In the genomic region with DNA sequence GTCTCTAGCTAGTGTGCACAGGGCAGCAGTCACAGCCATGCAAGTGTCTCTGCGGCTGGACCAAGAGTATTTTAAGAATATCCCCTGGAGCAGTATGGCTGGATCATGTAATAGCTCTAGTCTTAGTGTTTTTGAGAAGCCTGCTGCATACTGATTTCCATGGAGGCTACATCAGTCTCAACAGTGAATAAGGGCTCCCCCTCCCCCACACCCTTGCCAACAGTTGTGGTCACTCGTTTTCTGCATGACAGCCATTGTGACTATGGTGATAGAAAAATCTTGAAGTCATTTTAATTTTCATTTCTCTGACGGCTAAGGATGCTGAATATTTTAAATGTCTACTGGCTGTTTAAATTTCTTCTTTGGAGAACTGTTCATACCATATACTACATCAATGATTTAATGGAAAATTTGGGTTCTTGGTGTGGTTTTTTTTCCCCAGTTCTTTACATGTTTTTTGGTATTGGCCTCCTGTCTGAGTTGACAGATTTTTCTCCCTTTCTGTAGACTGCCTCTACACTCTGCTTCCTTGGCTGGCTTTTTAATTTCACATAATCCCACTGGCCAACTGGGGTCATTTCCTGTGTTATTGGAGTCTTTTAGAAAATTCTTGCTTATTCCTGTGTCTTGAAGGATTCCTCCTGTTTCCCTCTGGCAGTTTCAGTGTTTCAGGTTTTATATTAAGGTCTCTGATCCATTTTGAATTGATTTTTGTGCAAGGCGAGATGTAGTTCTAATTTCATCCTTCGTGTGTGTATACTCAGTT, we compare ENCODE assay signal across 15 mouse cellular contexts. TPM values are rescaled to one million over a fixed set of nuclear protein-coding genes. Genes with fewer than 3 reads are reported as not detected.
DNase-seq lines count a peak whose midpoint lies in the region; ATAC-seq and TF ChIP-seq lines count a peak whose summit lies in the region.
"Had no signal": no experiment of that assay in that cellular context is flagged by ENCODE, and none has a peak within 500 bp of the region (broad histone marks: within the 10 kb centered on the region; RNA-seq: fewer than 3 reads in every experiment).

No protein-coding gene starts in this region.

- no peak for TF ChIP-seq EP300 in stomach, postnatal 0 days (optimal IDR thresholded peaks at IDR 0.05)

- no peak for TF ChIP-seq CTCF in intestine, postnatal 0 days (IDR thresholded peaks at IDR 0.05; ENCODE audit: low read depth)
- TF ChIP-seq CTCF in stomach, postnatal 0 days (IDR thresholded peaks at IDR 0.05; ENCODE audit: low read depth) = no peak

- intact Hi-C loops in heart, postnatal 14 days (cut with DNase I) = no loop called here

- peak; percentile 25 to 38 for DNase-seq in heart, adult 18-20 months
- no peak for DNase-seq in heart, postnatal 14 days
- no peak for DNase-seq in stomach, postnatal 0 days (ENCODE audit: low spot score)
- no peak for DNase-seq in spleen, postnatal 10 days (ENCODE audit: low spot score in 2 of 2)
- DNase-seq: adrenal gland, adult 8-10 months; layer of hippocampus, adult 9-11 months; thymus, postnatal 25 days had no signal

- no peaks in the 10 kb centered on the region for H3K36me3 ChIP-seq in intestine, embryonic 15.5 days
- H3K36me3 ChIP-seq in intestine, postnatal 0 days (ENCODE audit: control insufficient read depth, insufficient read depth) = no peaks in the 10 kb centered on the region
- H3K36me3 ChIP-seq in stomach, embryonic 14.5 days (ENCODE audit: control insufficient read depth, insufficient read depth, low read length) = no peaks in the 10 kb centered on the region
- no peaks in the 10 kb centered on the region for H3K36me3 ChIP-seq in stomach, postnatal 0 days (ENCODE audit: control insufficient read depth, insufficient read depth, low read length)
- H3K36me3 ChIP-seq in stomach, embryonic 16.5 days (ENCODE audit: control insufficient read depth, insufficient read depth, low read length) = no peaks in the 10 kb centered on the region
- H3K36me3 ChIP-seq: embryonic facial prominence, embryonic 12.5 days had no signal

- WGBS in intestine, embryonic 15.5 days = 69% methylated on average over 5 of the region's 5 CpGs
- whole genome bisulfite sequencing in intestine, postnatal 0 days = 73% methylated on average over 5 of the region's 5 CpGs
- WGBS in stomach, embryonic 14.5 days = 55% methylated on average over 5 of the region's 5 CpGs
- WGBS in stomach, postnatal 0 days = 54% methylated on average over 5 of the region's 5 CpGs
- 48% methylated on average over 5 of the region's 5 CpGs for WGBS in stomach, embryonic 16.5 days

- H3K27me3 ChIP-seq in intestine, embryonic 15.5 days (replicated peaks) = no peaks in the 10 kb centered on the region
- no peaks in the 10 kb centered on the region for H3K27me3 ChIP-seq in intestine, postnatal 0 days (replicated peaks; ENCODE audit: control insufficient read depth, insufficient read depth, low read length)
- no peaks in the 10 kb centered on the region for H3K27me3 ChIP-seq in stomach, embryonic 14.5 days (ENCODE audit: control insufficient read depth, insufficient read depth, low read length)
- no peaks in the 10 kb centered on the region for H3K27me3 ChIP-seq in stomach, postnatal 0 days (ENCODE audit: control insufficient read depth, insufficient read depth, low read length)
- no peaks in the 10 kb centered on the region for H3K27me3 ChIP-seq in stomach, embryonic 16.5 days (ENCODE audit: control insufficient read depth, insufficient read depth, low read length)
- H3K27me3 ChIP-seq: embryonic facial prominence, embryonic 12.5 days; forebrain, embryonic 13.5 days had no signal

- H3K27ac ChIP-seq in intestine, embryonic 15.5 days = peak overlapping the region; percentile 17; the same call in 1 of the 2 replicates
- H3K27ac ChIP-seq in intestine, postnatal 0 days (ENCODE audit: low read depth, low read length) = no peak overlapping the region
- H3K27ac ChIP-seq in stomach, embryonic 14.5 days (ENCODE audit: low read length) = peak overlapping the region; percentile 53; the same call in 1 of the 2 replicates
- no peak overlapping the region for H3K27ac ChIP-seq in stomach, postnatal 0 days (replicated peaks)
- peak overlapping the region; percentile 47 for H3K27ac ChIP-seq in stomach, embryonic 16.5 days (ENCODE audit: low read length)
- H3K27ac ChIP-seq: embryonic facial prominence, embryonic 12.5 days; forebrain, embryonic 13.5 days; macrophage had no signal

- peaks cover 4% of the 10 kb centered on the region; the same call in 1 of the 2 replicates for H3K4me1 ChIP-seq in intestine, embryonic 15.5 days (replicated peaks)
- 0 out of 2 replicates have a peak, but pooled peaks cover 3% of the 10 kb centered on the region for H3K4me1 ChIP-seq in intestine, postnatal 0 days (replicated peaks; ENCODE audit: control insufficient read depth, insufficient read depth, low read length)
- peaks cover 5% of the 10 kb centered on the region; the same call in 1 of the 2 replicates for H3K4me1 ChIP-seq in stomach, embryonic 14.5 days (ENCODE audit: control insufficient read depth, insufficient read depth, low read length)
- no peaks in the 10 kb centered on the region for H3K4me1 ChIP-seq in stomach, postnatal 0 days (replicated peaks; ENCODE audit: control insufficient read depth, insufficient read depth)
- peaks cover 12% of the 10 kb centered on the region; the same call in 1 of the 2 replicates for H3K4me1 ChIP-seq in stomach, embryonic 16.5 days (ENCODE audit: control insufficient read depth, insufficient read depth, low read length)

- H3K9ac ChIP-seq in intestine, embryonic 15.5 days = no peak overlapping the region
- no peak overlapping the region for H3K9ac ChIP-seq in intestine, postnatal 0 days (ENCODE audit: low read depth, low read length)
- H3K9ac ChIP-seq in stomach, embryonic 14.5 days (replicated peaks; ENCODE audit: low read depth, low read length) = no peak overlapping the region
- no peak overlapping the region for H3K9ac ChIP-seq in stomach, postnatal 0 days (ENCODE audit: low read length)
- no peak overlapping the region for H3K9ac ChIP-seq in stomach, embryonic 16.5 days (ENCODE audit: low read length)
- H3K9ac ChIP-seq: embryonic facial prominence, embryonic 12.5 days; forebrain, embryonic 13.5 days had no signal

- no peak overlapping the region for H3K4me3 ChIP-seq in intestine, embryonic 15.5 days (replicated peaks)
- no peak overlapping the region for H3K4me3 ChIP-seq in intestine, postnatal 0 days (ENCODE audit: low read depth, low read length)
- H3K4me3 ChIP-seq in stomach, embryonic 14.5 days (ENCODE audit: low read depth, low read length) = no peak overlapping the region
- H3K4me3 ChIP-seq in stomach, postnatal 0 days (ENCODE audit: low read depth, low read length) = no peak overlapping the region
- no peak overlapping the region for H3K4me3 ChIP-seq in stomach, embryonic 16.5 days (replicated peaks; ENCODE audit: low read length)
- H3K4me3 ChIP-seq: embryonic facial prominence, embryonic 12.5 days; forebrain, embryonic 13.5 days had no signal

- H3K9me3 ChIP-seq in intestine, embryonic 15.5 days = no peaks in the 10 kb centered on the region
- H3K9me3 ChIP-seq in intestine, postnatal 0 days (ENCODE audit: control insufficient read depth) = no peaks in the 10 kb centered on the region
- no peaks in the 10 kb centered on the region for H3K9me3 ChIP-seq in stomach, embryonic 14.5 days (ENCODE audit: control insufficient read depth, low read depth, low read length)
- no peaks in the 10 kb centered on the region for H3K9me3 ChIP-seq in stomach, postnatal 0 days (ENCODE audit: control insufficient read depth, low read length)
- no peaks in the 10 kb centered on the region for H3K9me3 ChIP-seq in stomach, embryonic 16.5 days (replicated peaks; ENCODE audit: control insufficient read depth, low read length)
- H3K9me3 ChIP-seq: embryonic facial prominence, embryonic 12.5 days; forebrain, embryonic 13.5 days had no signal

- ATAC-seq in intestine, embryonic 15.5 days = no peak
- no peak for ATAC-seq in intestine, postnatal 0 days
- no peak for ATAC-seq in stomach, embryonic 14.5 days (ENCODE audit: insufficient number of reproducible peaks, insufficient read depth, low FRiP score, low read depth)
- no peak for ATAC-seq in stomach, postnatal 0 days (ENCODE audit: low FRiP score, low TSS enrichment)
- no peak for ATAC-seq in stomach, embryonic 16.5 days (ENCODE audit: insufficient read depth, low FRiP score)
- ATAC-seq: forebrain, embryonic 13.5 days had no signal

- H3K4me2 ChIP-seq in intestine, embryonic 15.5 days (replicated peaks) = no peak overlapping the region
- H3K4me2 ChIP-seq in intestine, postnatal 0 days (replicated peaks; ENCODE audit: low read depth) = no peak overlapping the region
- H3K4me2 ChIP-seq in stomach, embryonic 14.5 days (replicated peaks; ENCODE audit: low read depth, low read length) = no peak overlapping the region
- no peak overlapping the region for H3K4me2 ChIP-seq in stomach, postnatal 0 days (replicated peaks; ENCODE audit: low read depth)
- H3K4me2 ChIP-seq in stomach, embryonic 16.5 days (ENCODE audit: low read depth, low read length) = no peak overlapping the region
- H3K4me2 ChIP-seq: embryonic facial prominence, embryonic 12.5 days; forebrain, embryonic 13.5 days had no signal

RNA-seq across cellular contexts. Expression of a gene that starts 13.8 kb away (rescaled TPM):
- total RNA-seq in heart, adult 18-20 months (2021) = under 1 TPM; 0.47 to 0.67 TPM
- total RNA-seq in heart, postnatal 14 days (2021) = under 1 TPM; 0.53 to 0.90 TPM
- 0.30 and 0.83 TPM in 2 replicates for polyA plus RNA-seq in intestine, embryonic 15.5 days (2015; fragmentation: Nextera tagmentation; extraction: Ambion mirVana)
- polyA plus RNA-seq in intestine, postnatal 0 days (2015; fragmentation: Nextera tagmentation; extraction: Ambion mirVana) = 0.68 and 0.94 TPM in 2 replicates
- 0.73 and 0.85 TPM in 2 replicates for polyA plus RNA-seq in stomach, embryonic 14.5 days (2014; fragmentation: Nextera tagmentation; extraction: Ambion mirVana)
- 0.63 and 0.98 TPM in 2 replicates for polyA plus RNA-seq in stomach, postnatal 0 days (2015; fragmentation: Nextera tagmentation; extraction: Ambion mirVana)
- 1.5 and 1.9 TPM in 2 replicates for polyA plus RNA-seq in stomach, embryonic 16.5 days (2015; fragmentation: Nextera tagmentation; extraction: Ambion mirVana)
- total RNA-seq: gastrocnemius, adult 18-20 months had no signal
- polyA plus RNA-seq: macrophage had no signal

Comparison
In these comparisons a context has a peak if more than half of its experiments do, and no peak if none do; other contexts are left out.
1. DNase-seq: peak in heart, adult 18-20 months (2 of 2); none in heart, postnatal 14 days (0 of 2), stomach, postnatal 0 days (single experiment) and spleen, postnatal 10 days (0 of 2).
2. H3K27ac ChIP-seq: peak in intestine, embryonic 15.5 days (single experiment), stomach, embryonic 14.5 days (single experiment) and stomach, embryonic 16.5 days (single experiment); none in intestine, postnatal 0 days (single experiment) and stomach, postnatal 0 days (single experiment).